Mouse (Mus musculus) hindbrain, embryonic 12.5 days (tissue): ENCODE data around the gene Ppp1r14b. TPM values are rescaled to one million over a fixed set of nuclear protein-coding genes. Genes with fewer than 3 reads are reported as not detected.

Experiments used
- ATAC-seq: fragments of 200-750 bp; cut with Nextera tagmentation; 2 replicates; pipeline ENCODE4 v1.8.0; 2017; ENCODE audit warnings: moderate TSS enrichment; ENCODE audit not compliant: low FRiP score
- H3K27ac ChIP-seq: fragments of 300-500 bp; sonication (generic); 2 replicates; pipeline ENCODE4 v1.5.1; 2016; ENCODE audit warnings: mild to moderate bottlenecking
- H3K27me3 ChIP-seq: fragments of 300-500 bp; sonication (generic); 2 replicates; pipeline ENCODE4 v1.6.1; 2016; ENCODE audit warnings: mild to moderate bottlenecking
- H3K36me3 ChIP-seq: fragments of 300-500 bp; sonication (generic); 2 replicates; pipeline ENCODE4 v1.6.1; 2016; ENCODE audit warnings: mild to moderate bottlenecking
- H3K4me1 ChIP-seq: fragments of 300-500 bp; sonication (generic); 2 replicates; pipeline ENCODE4 v1.6.1; 2016
- H3K4me2 ChIP-seq: fragments of 300-500 bp; sonication (generic); replicated peaks from 2 replicates; pipeline ENCODE4 v1.6.1; 2016; ENCODE audit warnings: mild to moderate bottlenecking
- H3K4me3 ChIP-seq: fragments of 300-500 bp; sonication (generic); 2 replicates; pipeline ENCODE4 v1.5.1; 2016; ENCODE audit warnings: mild to moderate bottlenecking
- H3K9ac ChIP-seq: fragments of 300-500 bp; sonication (generic); 2 replicates; pipeline ENCODE4 v1.6.1; 2016; ENCODE audit warnings: mild to moderate bottlenecking, moderate library complexity
- H3K9me3 ChIP-seq: fragments of 300-500 bp; sonication (generic); replicated peaks from 2 replicates; pipeline ENCODE4 v1.6.1; 2016; ENCODE audit warnings: mild to moderate bottlenecking
- WGBS: fragments of 180-500 bp; shearing (Covaris S2); methylation state at CpG from one replicate; pipeline ENCODE4 v1.1.7; 2016; 5-methylcytosine and 5-hydroxymethylcytosine counted together
- polyA plus RNA-seq: library from polyadenylated mRNA; unstranded; fragments of >200 nt; fragmentation: Nextera tagmentation; extraction: Ambion mirVana; gene quantifications from 2 replicates; pipeline ENCODE4 v1.2.1, GENCODE M21; 2016

Ppp1r14b gene
- polyA plus RNA-seq, 1 experiment from 2014 or later: 259 TPM

GRCm38 (mm10) chr19:6993011-6993770, 18.4 kb downstream of the Ppp1r14b start:
- Histone ChIP-seq H3K9me3 (no peaks in the 10 kb centered on the region), H3K36me3 (peaks cover 2% of the 10 kb centered on the region; the same call in 1 of the 2 replicates), H3K4me3 (peak overlapping the region; percentile 51), H3K4me2 (peak overlapping the region; percentile 88), H3K9ac (peak overlapping the region; percentile 57), H3K4me1 (peaks cover 43% of the 10 kb centered on the region), H3K27me3 (no peaks in the 10 kb centered on the region), H3K27ac (peak overlapping the region; percentile 53; the same call in 1 of the 2 replicates)
- WGBS: 64% methylated on average over 14 of the region's 14 CpGs
- no peak; the same call in 1 of the 2 replicates for ATAC-seq

- no peak overlapping the region for H3K27ac ChIP-seq
- H3K4me2 ChIP-seq: no peak overlapping the region
- H3K4me3 ChIP-seq: no peak overlapping the region
- no peaks in the 10 kb centered on the region for H3K9me3 ChIP-seq
- peaks cover 10% of the 10 kb centered on the region for H3K36me3 ChIP-seq
- H3K27me3 ChIP-seq: no peaks in the 10 kb centered on the region
- ATAC-seq: no peak
- peaks cover 42% of the 10 kb centered on the region for H3K4me1 ChIP-seq
- H3K9ac ChIP-seq: no peak overlapping the region
- 87% methylated on average over 8 of the region's 8 CpGs for WGBS
Observed at GRCm38 (mm10) chr19:6994002-6994401, 19.2 kb downstream of the Ppp1r14b start.

GRCm38 (mm10) chr19:6994489-6994888, 19.7 kb downstream of the Ppp1r14b start:
- no peak overlapping the region for H3K4me3 ChIP-seq
- no peak overlapping the region for H3K27ac ChIP-seq
- H3K4me2 ChIP-seq: peak overlapping the region; percentile 80; the same call in 1 of the 2 replicates
- H3K9ac ChIP-seq: peak overlapping the region; percentile 71; the same call in 1 of the 2 replicates
- peaks cover 15% of the 10 kb centered on the region for H3K36me3 ChIP-seq
- no peak for ATAC-seq
- H3K4me1 ChIP-seq: peaks cover 42% of the 10 kb centered on the region
- no peaks in the 10 kb centered on the region for H3K27me3 ChIP-seq
- H3K9me3 ChIP-seq: no peaks in the 10 kb centered on the region
- WGBS: 86% methylated on average over 8 of the region's 8 CpGs

- H3K4me2 ChIP-seq: peak overlapping the region; percentile 80
- peaks cover 24% of the 10 kb centered on the region for H3K36me3 ChIP-seq
- H3K9me3 ChIP-seq: no peaks in the 10 kb centered on the region
- H3K27me3 ChIP-seq: no peaks in the 10 kb centered on the region
- 52% methylated on average over 21 of the region's 21 CpGs for WGBS
- peak overlapping the region; percentile 71 for H3K9ac ChIP-seq
- ATAC-seq: no peak
- peaks cover 42% of the 10 kb centered on the region for H3K4me1 ChIP-seq
- H3K4me3 ChIP-seq: peak overlapping the region; percentile 54
- H3K27ac ChIP-seq: no peak overlapping the region
Observed at GRCm38 (mm10) chr19:6995255-6995991, 20.7 kb downstream of the Ppp1r14b start.

- WGBS: 1% methylated on average over 24 of the region's 24 CpGs
- peak within 1 kb of the TSS; percentile 79 for H3K27ac ChIP-seq
- no peaks in the 10 kb centered on the region for H3K9me3 ChIP-seq
- peak within 1 kb of the TSS; percentile 54 for H3K4me3 ChIP-seq
- peak within 1 kb of the TSS; percentile 71 for H3K9ac ChIP-seq
- H3K27me3 ChIP-seq: no peaks in the 10 kb centered on the region
- H3K4me1 ChIP-seq: peaks cover 42% of the 10 kb centered on the region
- peaks cover 25% of the 10 kb centered on the region for H3K36me3 ChIP-seq
- H3K4me2 ChIP-seq: peak within 1 kb of the TSS; percentile 80
- peak; percentile 73 for ATAC-seq
Observed at GRCm38 (mm10) chr19:6996006-6996405, 21.2 kb downstream of the Ppp1r14b start, which contains the start of the genes Nudt22 and Trpt1. Gene Nudt22 (minus strand): TSS chr19:6996117. Gene Trpt1 (plus strand): TSS chr19:6996131.

GRCm38 (mm10) chr19:6997721-6998290, 23.0 kb downstream of the Ppp1r14b start:
- Histone ChIP-seq H3K27ac (no peak overlapping the region), H3K27me3 (no peaks in the 10 kb centered on the region), H3K9ac (peak overlapping the region; percentile 18; the same call in 1 of the 2 replicates), H3K9me3 (no peaks in the 10 kb centered on the region), H3K36me3 (peaks cover 25% of the 10 kb centered on the region), H3K4me2 (no peak overlapping the region), H3K4me1 (peaks cover 35% of the 10 kb centered on the region), H3K4me3 (no peak overlapping the region)
- 88% methylated on average over 9 of the region's 9 CpGs for WGBS
- no peak for ATAC-seq

- Histone ChIP-seq H3K4me2 (no peak overlapping the region), H3K9ac (no peak overlapping the region), H3K36me3 (peaks cover 25% of the 10 kb centered on the region), H3K9me3 (no peaks in the 10 kb centered on the region), H3K4me1 (peaks cover 25% of the 10 kb centered on the region), H3K27me3 (no peaks in the 10 kb centered on the region), H3K4me3 (no peak overlapping the region), H3K27ac (no peak overlapping the region)
- 95% methylated on average over 19 of the region's 19 CpGs for WGBS
- no peak for ATAC-seq
Observed at GRCm38 (mm10) chr19:6999360-7000063, 24.7 kb downstream of the Ppp1r14b start.

GRCm38 (mm10) chr19:7006892-7007593, 32.3 kb downstream of the Ppp1r14b start:
- H3K4me1 ChIP-seq: no peaks in the 10 kb centered on the region
- H3K27ac ChIP-seq: no peak overlapping the region
- no peaks in the 10 kb centered on the region for H3K9me3 ChIP-seq
- H3K36me3 ChIP-seq: no peaks in the 10 kb centered on the region
- ATAC-seq: no peak
- no peak overlapping the region for H3K4me2 ChIP-seq
- no peak overlapping the region for H3K4me3 ChIP-seq
- no peaks in the 10 kb centered on the region for H3K27me3 ChIP-seq
- no peak overlapping the region for H3K9ac ChIP-seq
- WGBS: 88% methylated on average over 9 of the region's 9 CpGs

- no peak overlapping the region for H3K4me2 ChIP-seq
- H3K4me1 ChIP-seq: no peaks in the 10 kb centered on the region
- WGBS: 68% methylated on average over 4 of the region's 4 CpGs
- H3K36me3 ChIP-seq: peaks cover 10% of the 10 kb centered on the region; the same call in 1 of the 2 replicates
- no peaks in the 10 kb centered on the region for H3K27me3 ChIP-seq
- H3K27ac ChIP-seq: no peak overlapping the region
- ATAC-seq: no peak
- no peak overlapping the region for H3K4me3 ChIP-seq
- no peaks in the 10 kb centered on the region for H3K9me3 ChIP-seq
- H3K9ac ChIP-seq: no peak overlapping the region
Observed at GRCm38 (mm10) chr19:7012426-7012825, 37.7 kb downstream of the Ppp1r14b start.

GRCm38 (mm10) chr19:7013984-7014383, 39.2 kb downstream of the Ppp1r14b start:
- Histone ChIP-seq H3K4me3 (no peak overlapping the region), H3K4me2 (no peak overlapping the region), H3K36me3 (peaks cover 24% of the 10 kb centered on the region), H3K9ac (no peak overlapping the region), H3K27ac (no peak overlapping the region), H3K27me3 (no peaks in the 10 kb centered on the region), H3K4me1 (no peaks in the 10 kb centered on the region), H3K9me3 (no peaks in the 10 kb centered on the region)
- ATAC-seq: no peak
- 85% methylated on average over 9 of the region's 9 CpGs for whole genome bisulfite sequencing

- H3K36me3 ChIP-seq: peaks cover 31% of the 10 kb centered on the region
Observed at GRCm38 (mm10) chr19:7014481-7015135, 39.8 kb downstream of the Ppp1r14b start.

More at GRCm38 (mm10) chr19:7014481-7015135, 39.8 kb downstream of the Ppp1r14b start:
- no peak for ATAC-seq
- 93% methylated on average over 20 of the region's 20 CpGs for WGBS
- no peaks in the 10 kb centered on the region for H3K4me1 ChIP-seq
- H3K9me3 ChIP-seq: no peaks in the 10 kb centered on the region
- no peak overlapping the region for H3K9ac ChIP-seq
- no peak overlapping the region for H3K27ac ChIP-seq
- no peaks in the 10 kb centered on the region for H3K27me3 ChIP-seq
- H3K4me3 ChIP-seq: no peak overlapping the region
- no peak overlapping the region for H3K4me2 ChIP-seq
